Mouse (Mus musculus) CD4-positive, CD25-positive, alpha-beta regulatory T cell, adult 2 months (primary cell): ENCODE data around the gene Zbp1.

Source experiments
- DNase-seq: peaks from one replicate; pipeline ENCODE4 v3.0.0-alpha.2; 2012; ENCODE audit warnings: low read depth, low spot score

The Zbp1 gene

DNA sequence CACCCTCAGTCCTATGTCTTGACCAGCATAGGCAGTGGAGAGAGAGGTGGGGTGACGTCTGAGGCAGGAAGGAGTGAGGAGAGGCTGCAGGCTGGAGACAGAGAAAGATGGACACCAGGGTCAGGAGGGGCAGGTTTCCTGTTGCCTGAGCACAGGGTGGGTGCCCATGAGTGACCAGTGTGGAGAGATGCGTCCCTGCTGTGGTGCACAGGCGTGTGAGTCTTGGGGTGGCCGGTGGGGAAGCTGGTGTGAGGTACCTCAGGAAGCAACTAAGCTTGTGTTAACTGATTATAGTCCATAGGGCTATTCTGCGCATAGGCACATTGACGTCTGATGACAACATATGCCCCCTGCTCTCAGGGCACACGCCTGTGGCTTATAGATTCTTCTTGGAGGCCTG is 39.7 kb downstream of the Zbp1 start:
- no peak for DNase-seq

DNA sequence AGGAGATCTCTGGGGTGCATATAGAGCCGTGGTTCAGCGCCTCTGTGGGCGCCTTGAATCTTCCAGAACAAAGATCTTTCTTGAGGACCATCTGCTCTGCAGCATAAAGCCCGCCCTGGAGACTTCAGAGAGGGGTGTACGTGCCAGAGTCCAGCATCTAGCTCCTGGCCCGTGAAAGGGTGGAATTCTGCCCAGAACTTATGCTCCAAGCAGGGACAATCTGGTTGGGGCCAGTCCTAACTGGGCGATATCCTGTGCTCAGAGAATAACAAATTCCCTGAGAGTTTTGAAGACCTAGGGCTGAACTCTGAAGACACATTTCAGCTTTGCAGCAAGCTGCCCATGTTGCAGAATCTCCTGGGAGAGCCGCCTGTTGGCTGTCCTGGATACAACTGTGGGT is 40.8 kb downstream of the Zbp1 start:
- DNase-seq: no peak

GRCm38 (mm10) chr2:173177481-173177880 is 41.2 kb downstream of the Zbp1 start:
- DNase-seq: no peak

DNA sequence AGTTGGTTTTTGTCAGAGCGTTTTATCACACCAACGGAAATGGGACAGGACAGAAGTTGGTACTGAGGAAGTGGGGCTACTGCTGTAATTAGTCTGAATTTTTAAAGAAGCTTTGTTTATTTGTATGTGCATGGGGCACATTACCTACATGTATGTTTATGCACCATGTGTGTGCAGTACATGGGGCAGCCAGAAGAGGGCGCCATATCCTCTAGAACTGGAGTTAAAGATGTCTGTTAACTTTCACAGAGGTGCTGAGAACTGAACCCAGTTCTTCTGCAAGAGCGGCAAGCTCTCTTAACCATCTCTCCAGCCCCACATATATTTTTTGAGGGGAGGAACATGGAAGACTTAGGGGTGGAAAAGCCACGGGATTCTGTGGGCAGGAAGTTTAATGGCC is 43.0 kb downstream of the Zbp1 start:
- no peak for DNase-seq

DNA sequence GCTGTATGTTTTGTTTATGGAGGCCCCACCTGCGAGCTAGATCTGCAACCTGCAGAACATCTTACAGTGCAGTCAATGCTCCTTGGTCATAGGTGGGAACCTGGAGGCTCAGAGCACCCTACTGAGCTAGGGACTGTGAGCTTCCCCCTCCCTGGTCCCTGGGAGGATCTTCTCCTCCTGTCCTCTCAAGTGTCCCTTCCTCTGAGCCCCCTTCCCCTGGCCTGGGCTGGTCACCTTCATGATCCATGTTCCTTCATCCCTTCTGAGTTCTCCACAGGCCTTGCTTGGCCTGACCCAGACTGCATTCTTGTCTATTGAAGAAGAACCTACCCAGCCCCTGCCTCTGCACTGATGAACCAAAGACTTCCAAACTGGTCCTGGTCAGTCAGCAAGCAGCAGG is 44.2 kb downstream of the Zbp1 start:
- no peak for DNase-seq

DNA sequence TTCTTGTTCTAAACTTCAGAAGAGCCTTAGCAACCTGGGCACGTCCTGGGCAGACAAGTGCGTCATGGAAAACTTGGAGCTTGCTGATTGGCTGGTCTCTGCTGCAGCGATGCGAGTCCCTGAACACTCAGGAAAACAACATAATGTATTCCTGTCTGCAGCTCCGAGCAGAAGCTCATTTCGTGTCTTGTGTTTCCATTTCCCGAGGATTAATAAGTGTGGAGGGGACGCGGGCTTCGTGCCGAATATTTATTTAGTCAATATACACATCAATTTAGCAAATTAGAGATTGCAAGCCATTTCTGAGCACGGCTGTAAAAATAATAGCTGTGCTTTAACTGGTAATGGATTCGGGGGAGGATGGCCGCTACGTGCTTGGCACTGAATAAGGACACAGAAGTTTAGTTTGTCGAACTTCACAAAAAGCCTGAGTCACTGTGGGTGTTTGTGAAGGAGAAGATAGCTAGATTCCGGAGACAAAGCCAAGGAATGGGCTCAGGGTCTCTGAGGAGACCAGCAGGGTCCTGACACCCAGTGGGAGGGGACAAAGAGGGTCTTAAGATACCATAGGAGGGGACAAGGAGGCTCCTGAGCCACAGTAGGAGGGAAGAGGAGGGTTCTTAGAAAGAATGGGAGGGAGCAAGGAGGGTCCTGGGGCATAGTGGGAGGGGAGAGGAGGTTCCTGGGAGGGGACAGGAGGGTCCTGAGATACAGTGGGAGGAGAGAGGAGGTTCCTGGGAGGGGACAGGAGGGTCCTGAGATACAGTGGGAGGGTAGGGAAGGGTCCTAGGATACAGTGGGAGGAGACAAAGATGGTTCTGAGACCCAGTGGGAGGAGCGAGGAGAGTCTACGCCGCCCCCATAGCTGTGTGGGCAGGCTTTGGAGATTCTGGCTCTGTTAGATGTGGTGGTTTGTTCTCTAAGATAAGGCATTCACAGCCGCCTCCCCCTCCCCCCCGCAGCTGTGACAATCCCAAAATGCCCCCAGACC is 44.9 kb downstream of the Zbp1 start:
- DNase-seq: peak; percentile 89

GRCm38 (mm10) chr2:173173008-173173407 is 45.7 kb downstream of the Zbp1 start:
- DNase-seq: no peak

- no peak for DNase-seq
Observed at GRCm38 (mm10) chr2:173172386-173172785, 46.3 kb downstream of the Zbp1 start.

DNA sequence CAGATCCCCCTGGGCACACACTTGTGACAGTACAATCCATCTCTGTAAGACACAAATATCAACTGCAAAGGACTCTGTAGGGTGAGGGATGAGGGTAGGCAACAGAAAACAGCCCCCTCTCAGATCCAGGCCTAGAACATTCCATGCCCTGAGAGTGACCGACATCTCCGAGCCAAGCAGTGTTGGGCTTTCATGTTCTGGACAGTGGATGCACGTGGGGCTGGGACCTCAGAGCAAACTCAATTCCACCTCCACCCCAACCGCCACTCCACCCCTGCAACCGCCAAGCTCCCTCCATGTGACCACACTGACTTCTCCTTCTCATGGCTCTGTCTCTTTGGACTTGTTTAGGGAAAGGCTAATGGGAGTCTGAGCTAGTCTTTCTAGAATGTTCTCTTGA is 46.8 kb downstream of the Zbp1 start:
- no peak for DNase-seq

GRCm38 (mm10) chr2:173171470-173171869 is 47.3 kb downstream of the Zbp1 start:
- DNase-seq: peak; percentile 29

DNA sequence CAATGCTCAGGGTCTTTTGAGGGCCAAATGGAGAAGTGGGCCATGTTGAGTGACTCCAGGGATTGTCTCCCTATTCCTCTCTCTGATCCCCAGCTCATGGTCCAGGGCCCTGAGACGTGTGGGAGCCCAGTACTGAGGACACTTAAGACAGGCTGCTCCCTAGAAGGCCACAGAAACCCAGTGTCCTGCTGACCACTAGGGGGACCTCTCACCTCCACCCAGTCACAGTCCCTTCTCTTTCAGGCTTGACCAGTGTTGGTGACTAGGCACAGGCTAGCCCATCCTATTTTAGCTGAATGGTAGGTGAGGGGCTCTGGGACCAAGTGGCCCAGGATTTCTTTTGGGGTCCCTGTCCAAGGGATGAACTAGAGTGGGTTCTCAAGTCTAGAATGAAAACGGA is 48.0 kb downstream of the Zbp1 start:
- DNase-seq: peak; percentile 40

DNA sequence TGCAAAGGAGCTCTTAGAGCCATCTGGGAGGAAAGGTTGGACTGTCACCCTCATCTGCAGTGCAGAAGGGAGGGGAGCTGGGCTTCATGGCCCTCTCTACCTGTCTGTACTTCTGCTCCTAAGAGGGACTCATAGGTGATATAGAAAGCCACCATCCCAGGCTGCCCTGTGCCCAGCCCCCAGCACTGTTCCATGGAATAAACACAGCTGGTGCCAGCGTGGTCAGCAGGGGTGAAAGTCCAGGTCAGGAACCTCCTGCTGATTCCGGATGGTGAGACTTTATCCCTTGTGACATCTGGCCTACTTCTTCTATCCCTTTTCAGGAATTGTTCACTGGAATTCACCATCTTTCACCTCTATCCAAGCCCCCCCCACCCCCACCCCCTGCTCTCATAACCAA is 48.6 kb downstream of the Zbp1 start:
- DNase-seq: no peak

DNA sequence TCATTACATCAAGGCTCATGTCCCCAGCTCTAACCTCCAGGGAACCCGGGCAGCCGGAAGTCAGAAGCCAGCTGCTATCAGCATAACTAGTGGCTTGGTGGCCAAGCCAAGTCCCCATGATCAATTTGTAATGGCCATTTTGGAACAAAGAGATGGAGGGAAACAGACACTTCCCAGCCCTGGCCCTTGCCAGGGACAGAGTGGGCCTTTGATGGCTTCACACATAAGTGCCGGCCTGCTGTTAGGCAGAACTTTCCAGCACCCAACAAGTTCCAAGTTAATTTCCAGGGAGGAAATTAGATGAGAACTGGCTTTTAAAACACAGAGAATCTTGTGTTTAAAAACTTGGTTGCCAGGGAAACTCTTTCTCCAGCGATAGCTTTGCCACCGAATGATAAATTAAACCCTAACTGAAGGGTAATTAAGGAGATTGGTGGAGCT is 50.3 kb downstream of the Zbp1 start:
- DNase-seq: no peak

DNA sequence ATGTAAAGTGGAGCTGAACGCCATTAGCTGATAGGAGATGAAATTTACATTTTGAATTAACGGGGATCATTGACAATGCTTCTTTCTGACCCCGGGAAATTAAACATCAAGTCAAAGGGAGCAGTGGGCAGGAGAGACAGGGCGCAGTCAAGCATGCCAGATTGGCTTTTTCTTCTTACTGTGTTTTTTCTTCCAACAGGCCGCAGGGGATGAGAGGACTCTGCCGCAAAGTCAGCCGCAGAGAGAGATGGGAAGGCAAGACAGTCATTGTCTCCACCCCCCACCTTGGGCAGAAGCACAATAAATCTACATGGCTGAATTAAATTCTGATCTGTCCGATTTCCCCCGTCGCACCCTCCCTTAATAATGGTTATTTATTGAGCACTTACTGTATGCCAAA is 53.4 kb downstream of the Zbp1 start:
- DNase-seq: no peak

GRCm38 (mm10) chr2:173164946-173165345 is 53.8 kb downstream of the Zbp1 start:
- no peak for DNase-seq

DNA sequence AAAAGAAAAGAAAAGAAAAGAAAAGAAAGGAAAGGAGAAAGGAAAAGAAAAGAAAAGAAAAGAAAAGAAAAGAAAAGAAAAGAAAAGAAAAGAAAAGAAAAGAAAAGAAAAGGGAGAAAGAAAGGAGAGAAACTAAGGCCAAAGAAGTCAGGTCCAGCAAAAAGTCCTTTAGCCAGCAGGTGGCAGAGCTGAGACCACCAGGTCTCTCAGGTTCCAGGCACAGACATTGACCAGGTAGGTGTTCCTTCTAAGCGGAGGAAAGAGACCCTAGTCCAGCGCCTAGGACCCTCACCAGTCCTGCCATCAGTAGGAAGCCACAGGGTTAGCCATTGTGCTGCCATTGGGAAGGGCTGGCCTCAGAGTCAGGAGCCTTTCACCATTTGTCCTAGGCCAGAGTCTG is 54.4 kb downstream of the Zbp1 start:
- peak; percentile 67 for DNase-seq

DNA sequence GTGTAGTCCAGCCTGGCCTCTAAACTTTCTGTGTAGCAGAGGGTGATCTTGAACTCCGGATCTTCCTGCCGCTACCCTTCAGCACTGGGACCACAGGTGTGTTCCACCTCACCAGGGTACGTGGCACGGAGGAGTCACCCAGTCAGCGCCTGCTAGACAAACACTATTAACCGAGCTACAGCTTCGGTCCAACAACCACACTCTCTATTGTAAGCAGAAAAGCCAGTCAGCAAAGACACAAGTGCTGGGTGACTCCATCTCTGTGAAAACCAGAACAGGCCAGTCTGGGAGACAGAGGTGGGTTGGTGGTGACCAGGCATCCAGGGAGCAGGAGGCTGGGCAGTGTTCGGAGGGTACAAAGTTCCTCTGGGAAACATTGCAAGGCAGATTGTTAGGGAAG is 55.3 kb downstream of the Zbp1 start:
- no peak for DNase-seq

DNA sequence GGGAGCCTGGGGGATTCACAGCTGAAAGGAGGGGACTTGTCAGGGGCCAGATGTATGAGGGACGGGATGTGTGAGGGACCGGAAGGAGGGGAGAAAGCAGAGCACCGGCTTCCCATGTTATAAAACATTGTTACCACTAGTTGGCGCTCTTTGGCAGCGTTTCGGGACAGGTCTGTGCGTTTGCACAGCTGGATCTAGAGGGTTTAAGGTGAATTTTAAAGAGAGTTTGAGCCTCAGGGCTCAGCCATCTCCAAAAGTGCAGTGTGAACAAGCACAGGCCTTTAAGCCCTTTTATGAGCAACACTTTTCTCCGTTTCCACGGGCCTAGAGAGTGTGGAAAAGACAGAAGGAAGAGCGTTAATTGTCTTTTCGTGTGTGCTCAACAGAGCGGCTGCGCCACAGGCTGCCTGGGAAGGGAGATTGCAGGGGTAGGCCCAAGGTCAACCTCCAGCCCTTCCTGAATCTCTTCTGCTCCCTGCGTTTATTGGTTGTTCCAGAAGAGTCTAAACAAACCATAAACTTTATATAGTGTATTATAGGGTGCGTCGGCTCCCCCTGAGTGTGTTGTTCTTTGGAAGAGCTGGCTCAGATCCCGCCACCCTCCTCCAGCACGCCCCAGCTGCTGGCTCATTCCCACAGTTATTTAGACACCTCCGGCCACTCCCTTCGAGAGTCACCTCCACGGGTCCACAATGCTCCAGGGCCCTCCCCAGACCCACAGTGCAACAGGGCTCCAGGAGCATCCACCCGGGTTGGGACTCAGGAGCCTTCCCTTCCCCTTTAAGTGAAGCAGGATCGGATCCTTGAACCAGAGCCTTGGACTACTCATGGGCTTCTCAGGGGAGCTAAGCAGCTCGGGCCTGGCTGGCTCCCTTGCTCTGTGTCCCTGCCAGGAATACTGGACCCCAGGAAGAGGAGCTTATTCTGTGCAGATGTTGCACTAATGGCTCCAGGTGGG is 59.1 kb downstream of the Zbp1 start:
- peak; percentile 84 for DNase-seq

GRCm38 (mm10) chr2:173158390-173159055 is 60.2 kb downstream of the Zbp1 start:
- DNase-seq: no peak

DNA sequence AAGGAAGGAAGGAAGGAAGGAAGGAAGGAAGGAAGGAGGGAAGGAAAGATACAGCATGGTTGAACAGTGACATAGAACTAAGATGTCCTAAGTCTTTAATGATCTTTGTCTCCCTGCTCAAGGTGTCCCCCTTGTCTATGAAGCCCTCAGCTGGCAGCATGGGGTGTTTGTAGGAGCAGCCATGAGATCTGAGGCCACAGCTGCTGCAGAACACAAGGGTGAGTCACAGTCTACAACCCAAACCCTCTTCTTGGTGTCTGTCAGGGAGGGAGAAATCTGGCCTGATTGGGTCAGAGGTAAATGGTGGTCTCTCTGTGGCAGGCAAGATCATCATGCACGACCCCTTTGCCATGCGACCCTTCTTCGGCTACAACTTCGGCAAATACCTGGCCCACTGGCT is 60.9 kb downstream of the Zbp1 start:
- DNase-seq: no peak

- DNase-seq: peak; percentile 16
Observed at GRCm38 (mm10) chr2:173157376-173157775, 61.3 kb downstream of the Zbp1 start.

- DNase-seq: no peak
Observed at GRCm38 (mm10) chr2:173156923-173157322, 61.8 kb downstream of the Zbp1 start.
